Mouse (Mus musculus): ENCODE results near the gene Abcb8. TPM values are rescaled to one million over a fixed set of nuclear protein-coding genes. Genes with fewer than 3 reads are reported as not detected.
"Not testable (repeated sequence)": the region's sequence is repeated elsewhere in the genome, so short reads cannot be mapped to it uniquely, and the experiment has no call there.

Abcb8 gene
- total RNA-seq, 2 experiments from 2014 or later: 40.0 to 53.1 TPM

- DNase-seq (ENCODE audit: low spot score in 2 of 2): no peak
Measured at GRCm38 (mm10) chr5:24392724-24393123, 739 bp upstream of the Abcb8 start.

GRCm38 (mm10) chr5:24394165-24394894, 867 bp downstream of the Abcb8 start:
- peak; percentile 94 to 95 for DNase-seq (ENCODE audit: low spot score in 2 of 2)

GRCm38 (mm10) chr5:24396254-24396653, 2.8 kb downstream of the Abcb8 start:
- not testable (repeated sequence) for DNase-seq (ENCODE audit: low spot score in 2 of 2)

DNA sequence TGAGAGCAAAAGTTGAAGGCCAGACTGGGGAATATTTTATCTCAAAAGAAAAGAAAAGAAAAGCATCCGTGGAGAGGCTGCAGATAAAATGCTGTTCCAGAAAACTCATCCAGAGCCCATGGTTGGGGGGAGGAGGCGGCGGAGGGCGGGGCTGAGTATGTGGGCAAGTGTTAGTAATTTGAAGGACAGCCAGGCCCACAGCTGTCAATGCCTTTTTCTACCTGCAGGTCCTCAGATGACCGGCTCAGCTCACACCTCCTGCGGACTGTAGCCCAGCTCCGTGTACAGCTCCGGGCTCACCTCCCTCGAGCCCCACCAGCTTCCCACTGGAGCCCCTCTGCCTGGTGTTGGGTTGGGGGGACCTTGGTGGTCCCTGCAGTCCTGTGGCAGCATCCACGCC, 6.2 kb downstream of the Abcb8 start:
- no peak for DNase-seq (ENCODE audit: low spot score in 2 of 2)

GRCm38 (mm10) chr5:24400362-24400761, 6.9 kb downstream of the Abcb8 start:
- DNase-seq (ENCODE audit: low spot score in 2 of 2): no peak

DNA sequence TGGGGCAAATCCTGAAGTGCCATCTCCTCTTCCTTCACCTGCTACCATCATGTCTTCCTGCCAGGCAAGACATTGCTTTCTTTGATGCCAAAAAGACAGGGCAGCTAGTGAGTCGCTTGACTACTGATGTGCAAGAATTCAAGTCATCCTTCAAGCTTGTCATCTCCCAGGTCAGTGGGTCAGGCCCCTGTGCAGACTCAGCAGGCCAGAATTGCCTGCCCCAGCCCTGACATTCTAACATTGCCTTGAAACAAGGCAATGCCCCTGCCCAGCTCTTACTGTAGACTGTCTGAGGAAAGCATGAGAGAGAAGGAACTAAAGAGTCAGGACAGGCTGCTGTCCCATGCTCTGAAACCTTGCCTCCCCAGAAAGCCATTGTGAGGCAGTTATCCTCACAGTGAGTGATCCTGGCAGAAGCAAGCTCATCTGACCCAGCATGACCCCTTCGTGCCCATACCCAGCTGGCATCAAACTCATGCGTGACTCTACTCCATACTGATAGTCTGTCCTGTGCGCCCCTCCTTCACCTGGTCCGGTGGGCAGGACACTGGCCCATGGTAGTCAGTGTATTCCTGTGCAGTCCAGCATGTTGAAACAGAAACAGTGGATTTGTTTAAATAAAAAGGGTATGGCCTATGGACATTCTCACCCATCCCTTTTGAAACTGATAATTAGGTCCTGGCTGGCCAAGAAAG, 7.6 kb downstream of the Abcb8 start:
- DNase-seq (ENCODE audit: low spot score in 2 of 2): no peak

DNA sequence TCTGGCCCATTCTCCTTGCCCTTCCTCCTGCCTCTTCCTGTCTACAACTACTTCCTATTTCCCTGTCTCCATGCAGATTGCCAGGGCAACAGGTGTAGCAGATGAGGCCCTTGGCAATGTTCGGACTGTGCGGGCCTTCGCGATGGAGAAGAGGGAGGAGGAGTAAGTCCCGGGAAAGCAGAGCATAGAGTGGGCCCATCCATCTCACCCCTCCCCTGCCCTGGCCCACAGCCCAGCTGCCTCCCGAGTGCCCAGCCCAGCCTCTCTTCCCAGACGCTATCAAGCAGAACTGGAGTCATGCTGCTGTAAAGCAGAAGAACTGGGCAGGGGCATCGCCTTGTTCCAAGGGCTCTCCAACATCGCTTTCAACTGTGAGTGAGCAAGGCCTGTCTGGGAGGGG, 8.5 kb downstream of the Abcb8 start:
- no peak for DNase-seq (ENCODE audit: low spot score in 2 of 2)

GRCm38 (mm10) chr5:24404594-24405360, 11.3 kb downstream of the Abcb8 start:
- DNase-seq (ENCODE audit: low spot score in 2 of 2): no peak

DNA sequence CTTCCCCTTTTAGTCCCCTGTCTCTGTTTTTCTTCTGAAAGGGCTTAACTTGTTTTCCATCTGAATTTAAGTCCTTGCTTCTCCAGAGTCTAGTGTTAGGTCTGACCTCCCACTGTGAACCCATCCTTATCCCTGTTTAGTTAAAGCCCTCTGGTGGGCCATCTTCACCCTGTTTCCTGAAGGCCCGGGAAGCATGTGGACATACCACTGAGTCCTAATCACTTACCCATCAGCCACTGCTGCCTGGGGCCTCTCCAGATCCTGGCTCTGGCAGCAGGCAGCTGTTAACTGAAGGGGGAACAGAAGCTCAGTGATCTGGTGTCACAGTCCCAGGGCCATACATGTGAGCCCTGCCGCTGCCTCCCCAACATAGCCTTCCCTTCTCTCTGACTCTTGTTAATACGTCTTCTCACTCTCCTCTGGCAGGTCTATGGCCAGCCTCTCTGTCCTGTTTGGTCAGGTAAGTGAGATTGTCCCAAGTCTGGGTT, 12.0 kb downstream of the Abcb8 start:
- no peak for DNase-seq (ENCODE audit: low spot score in 2 of 2)

- no peak for DNase-seq (ENCODE audit: low spot score in 2 of 2)
Measured at GRCm38 (mm10) chr5:24408651-24409050, 15.2 kb downstream of the Abcb8 start.

DNA sequence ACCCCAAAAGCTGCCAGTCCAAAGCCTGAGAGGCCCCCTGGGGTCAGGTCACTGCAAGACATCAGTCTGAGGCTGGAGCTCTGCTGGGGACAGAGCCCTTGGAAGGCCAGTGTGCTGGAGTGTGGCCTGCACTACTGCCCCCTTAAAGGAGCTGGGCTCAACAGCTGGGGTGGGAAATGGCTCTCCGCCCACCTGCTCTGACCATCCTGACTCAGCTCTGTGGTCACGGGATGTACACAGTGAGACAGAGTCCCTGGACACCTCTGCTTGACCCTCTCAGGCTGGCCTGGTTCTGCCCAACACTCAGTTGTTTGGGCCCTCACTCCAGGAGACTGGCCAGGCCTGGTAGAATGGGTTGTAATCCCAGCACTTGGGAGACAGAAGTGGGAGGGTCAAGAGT, 16.0 kb downstream of the Abcb8 start:
- DNase-seq (ENCODE audit: low spot score in 2 of 2): no peak

DNA sequence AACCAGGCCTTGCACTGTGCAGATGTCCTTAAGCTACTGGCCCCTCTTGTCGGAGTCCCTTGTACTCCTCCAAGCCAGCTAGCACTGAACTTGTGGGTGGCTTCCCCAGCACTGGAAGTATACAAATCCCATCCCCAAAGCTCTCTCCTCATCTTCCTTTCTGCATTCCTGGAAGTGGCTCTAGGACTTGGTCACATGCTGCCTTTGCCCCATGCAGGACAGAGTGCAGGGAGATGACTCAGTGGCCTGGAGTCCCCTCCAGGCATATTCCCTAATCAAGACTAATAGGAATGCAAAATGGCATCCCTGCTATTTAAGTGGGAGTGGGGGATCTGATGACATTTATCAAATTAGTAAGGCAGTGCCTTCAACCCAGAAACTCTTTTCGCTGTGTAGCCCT, 18.6 kb downstream of the Abcb8 start:
- no peak for DNase-seq (ENCODE audit: low spot score in 2 of 2)

DNA sequence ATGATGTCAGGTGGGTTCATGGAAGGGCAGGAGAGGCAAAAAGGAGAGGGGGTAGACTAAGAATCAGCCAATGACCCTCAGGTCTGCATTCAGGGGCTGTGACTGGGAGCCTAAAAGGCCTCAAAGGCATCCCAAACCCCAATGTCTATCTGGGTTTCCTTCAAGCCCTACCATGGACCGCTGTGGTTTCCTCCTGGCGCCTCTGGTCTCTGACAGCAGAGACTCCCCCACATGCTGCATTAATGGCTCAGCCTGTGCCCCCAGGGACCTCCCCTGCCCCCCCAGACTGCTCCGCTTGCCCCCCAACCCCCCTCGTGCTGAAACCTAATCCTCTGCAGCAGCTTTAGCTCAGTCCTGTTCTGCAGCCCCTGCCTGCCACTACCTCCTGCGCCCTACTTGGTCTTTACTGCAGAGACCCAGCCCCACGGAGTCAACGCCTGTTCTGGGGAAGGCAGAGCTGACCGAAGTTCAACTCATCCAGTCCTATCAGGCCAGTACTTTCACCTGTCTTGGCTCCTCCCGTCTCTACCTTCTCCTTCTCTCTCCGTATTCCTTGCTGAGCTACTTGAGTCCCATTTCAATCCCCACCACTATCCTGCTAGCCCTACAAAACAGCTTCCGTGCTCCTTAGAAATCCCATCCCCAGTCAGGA, 19.7 kb downstream of the Abcb8 start, which contains the start of gene Asic3:
Asic3 (plus strand) TSS at position 351 of the 652 bp plus-strand sequence.
- no peak for DNase-seq (ENCODE audit: low spot score in 2 of 2)

DNA sequence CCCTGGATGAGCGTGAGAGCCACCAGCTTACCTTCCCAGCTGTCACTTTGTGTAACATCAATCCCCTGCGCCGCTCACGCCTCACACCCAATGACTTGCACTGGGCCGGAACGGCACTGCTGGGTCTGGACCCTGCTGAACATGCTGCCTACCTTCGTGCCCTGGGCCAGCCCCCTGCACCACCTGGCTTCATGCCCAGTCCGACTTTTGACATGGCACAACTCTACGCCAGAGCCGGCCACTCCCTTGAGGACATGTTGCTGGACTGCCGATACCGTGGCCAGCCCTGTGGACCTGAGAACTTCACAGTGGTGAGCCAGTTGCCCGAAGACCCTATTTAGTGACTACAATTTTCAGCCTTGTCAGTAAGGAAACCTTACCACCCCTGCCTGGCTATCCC, 20.5 kb downstream of the Abcb8 start:
- DNase-seq (ENCODE audit: low spot score in 2 of 2): no peak

DNA sequence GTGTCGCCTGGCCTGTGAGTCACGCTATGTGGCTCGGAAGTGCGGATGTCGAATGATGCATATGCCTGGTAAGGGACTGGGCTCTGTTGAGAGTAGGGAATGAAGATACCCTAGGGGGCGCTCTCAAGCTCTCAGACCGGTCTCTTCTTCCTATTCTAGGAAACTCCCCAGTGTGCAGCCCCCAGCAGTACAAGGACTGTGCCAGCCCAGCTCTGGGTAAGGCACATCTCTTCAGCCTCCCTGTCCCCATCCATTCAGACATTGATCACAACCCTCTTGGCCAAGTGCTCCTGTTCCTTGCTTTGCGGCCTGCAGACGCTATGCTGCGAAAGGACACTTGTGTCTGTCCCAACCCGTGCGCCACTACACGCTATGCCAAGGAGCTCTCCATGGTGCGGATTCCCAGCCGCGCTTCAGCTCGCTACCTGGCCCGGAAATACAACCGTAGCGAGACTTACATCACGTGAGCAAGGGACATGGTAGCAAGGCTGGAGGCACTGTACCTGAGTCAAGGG, 22.8 kb downstream of the Abcb8 start:
- peak; percentile 74 to 77 for DNase-seq (ENCODE audit: low spot score in 2 of 2)

GRCm38 (mm10) chr5:24417587-24417986, 24.1 kb downstream of the Abcb8 start:
- DNase-seq (ENCODE audit: low spot score in 2 of 2): no peak

- no peak for DNase-seq (ENCODE audit: low spot score in 2 of 2)
Measured at GRCm38 (mm10) chr5:24420381-24420780, 26.9 kb downstream of the Abcb8 start.

DNA sequence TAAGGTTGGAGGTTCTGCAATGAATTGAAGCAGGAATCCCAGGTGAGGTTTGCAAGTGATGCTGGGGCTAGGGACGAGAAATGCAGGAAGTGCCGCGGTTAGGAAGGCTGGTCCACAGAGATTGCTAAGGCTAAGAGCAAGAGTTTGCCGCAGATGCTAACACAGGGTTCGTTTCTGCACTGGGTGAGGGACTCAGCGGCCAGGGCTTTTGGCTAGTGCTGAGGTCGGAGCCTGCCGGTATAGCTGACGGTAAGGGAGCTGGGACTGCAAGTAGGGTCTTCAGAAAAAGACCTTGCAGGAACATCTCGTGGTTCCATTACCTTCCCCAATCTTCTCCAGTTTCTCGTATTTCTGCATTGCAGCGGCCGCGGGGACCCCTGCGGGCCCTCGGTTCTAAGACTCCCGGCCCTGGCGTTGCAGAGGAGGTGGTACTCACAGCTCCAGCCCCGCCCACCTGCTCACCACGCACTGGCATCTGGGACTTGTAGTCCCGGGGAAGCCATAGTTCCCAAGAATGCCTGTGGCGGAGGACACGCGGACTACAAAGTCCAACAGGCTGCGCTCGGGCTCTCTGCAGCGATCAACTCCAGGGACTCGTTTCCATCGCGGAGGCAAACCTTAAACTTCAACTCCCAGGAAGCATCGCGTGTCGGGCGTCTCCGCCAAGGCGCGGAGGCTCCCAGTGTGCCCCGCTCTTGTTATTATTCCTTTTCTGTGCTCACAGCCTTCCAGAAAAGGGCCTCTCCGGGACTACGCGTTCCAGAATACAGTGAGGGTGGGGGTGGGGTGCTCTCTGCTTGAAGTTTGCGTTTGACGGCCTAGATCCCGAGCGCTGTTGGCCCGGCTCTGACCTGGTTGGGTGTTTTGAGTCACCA, 29.9 kb downstream of the Abcb8 start, which contains the start of the genes Cdk5 and Slc4a2:
Cdk5 (minus strand) TSS at position 402 of the 875 bp plus-strand sequence.
Slc4a2 (plus strand) TSS at position 709 of the 875 bp plus-strand sequence.
- peak; percentile 97 for DNase-seq (ENCODE audit: low spot score in 2 of 2)

- DNase-seq (ENCODE audit: low spot score in 2 of 2): no peak
Measured at GRCm38 (mm10) chr5:24424004-24424781, 30.7 kb downstream of the Abcb8 start.
